Mouse (Mus musculus): ENCODE data around the gene Olfr1410. TPM values are rescaled to one million over a fixed set of nuclear protein-coding genes. Genes with fewer than 3 reads are reported as not detected.

Gene Olfr1410
- polyA plus RNA-seq, 1 experiment = not detected

DNA sequence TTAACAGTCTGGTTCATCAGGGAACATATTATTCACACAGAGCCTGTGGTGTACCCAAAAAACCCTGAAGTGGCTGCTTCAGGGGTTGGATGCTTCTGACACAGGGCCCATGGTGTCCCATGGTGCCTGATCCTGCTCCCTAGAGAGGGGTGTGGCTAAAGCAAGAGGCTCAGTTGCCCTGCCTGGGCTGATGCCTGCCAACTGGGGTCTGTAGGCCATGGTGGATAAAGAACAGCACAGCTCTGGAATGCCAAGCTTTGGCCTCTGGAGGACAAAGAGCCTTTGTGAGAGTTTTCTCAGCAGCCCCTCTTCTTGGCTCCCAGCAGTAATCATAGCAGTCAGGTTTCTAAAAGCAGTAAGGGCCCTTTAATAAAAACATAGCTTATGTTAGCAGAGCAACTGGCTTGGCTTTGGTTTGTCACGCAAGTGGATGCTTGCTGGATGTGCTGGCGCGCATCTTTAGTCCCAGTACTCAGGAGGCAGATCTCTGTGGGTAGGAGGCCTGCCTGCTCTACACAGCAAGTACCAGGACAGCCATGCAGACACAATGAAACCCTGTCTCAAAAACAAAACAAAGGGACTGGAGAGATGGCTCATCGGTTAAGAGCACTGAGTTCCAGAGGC is 29.5 kb downstream of the Olfr1410 start:
- TF ChIP-seq GATA1 (IDR thresholded peaks at IDR 0.05; ENCODE audit: low read length) = no peak

DNA sequence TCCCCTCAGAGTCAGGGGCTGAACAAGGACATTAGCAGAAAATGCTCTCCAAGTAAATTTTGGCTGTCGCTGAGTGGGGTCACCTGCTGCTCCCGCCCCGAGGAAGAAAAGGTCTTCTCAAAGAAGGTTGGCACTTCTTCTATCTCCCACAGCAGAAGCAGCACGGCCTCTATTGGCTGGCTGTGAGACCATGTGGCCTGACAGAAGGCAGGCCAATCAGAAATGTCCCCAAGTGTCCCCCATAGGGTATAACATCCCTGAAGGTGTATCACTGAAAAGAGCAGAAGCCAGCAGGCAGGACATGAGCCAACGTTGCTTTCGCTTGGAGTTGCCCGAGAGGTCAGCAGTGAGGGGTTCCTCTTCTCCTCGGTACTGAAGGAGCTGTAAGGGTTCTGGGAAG is 30.4 kb downstream of the Olfr1410 start:
- no peak for TF ChIP-seq GATA1 (IDR thresholded peaks at IDR 0.05; ENCODE audit: low read length)

- TF ChIP-seq GATA1 (IDR thresholded peaks at IDR 0.05; ENCODE audit: low read length) = no peak
These were observed 31.1 kb downstream of the Olfr1410 start for GRCm38 (mm10) chr1:92636676-92637075.

- no peak for TF ChIP-seq GATA1 (IDR thresholded peaks at IDR 0.05; ENCODE audit: low read length)
These were observed 32.1 kb downstream of the Olfr1410 start for GRCm38 (mm10) chr1:92637501-92638172.

DNA sequence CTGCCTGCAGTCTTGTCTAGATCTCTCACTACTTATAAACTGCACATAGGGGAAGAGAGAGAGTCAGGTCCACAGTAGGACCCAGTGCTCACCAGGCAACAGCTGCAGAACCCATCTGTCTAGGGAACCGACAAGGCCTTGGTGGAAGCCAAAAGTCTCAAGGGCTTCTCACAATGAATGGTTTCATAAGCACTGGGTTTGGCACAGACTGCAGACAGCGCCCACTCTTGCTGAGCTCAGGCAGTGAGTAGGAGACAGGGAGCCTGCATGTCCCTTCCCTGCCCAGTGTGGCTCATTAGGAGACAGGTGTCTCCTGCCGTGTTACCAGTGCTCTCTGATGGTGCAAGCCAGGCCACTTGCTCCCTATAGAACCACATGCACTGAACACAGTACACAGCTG is 32.6 kb downstream of the Olfr1410 start:
- no peak for TF ChIP-seq GATA1 (IDR thresholded peaks at IDR 0.05; ENCODE audit: low read length)

GRCm38 (mm10) chr1:92638736-92639135 is 33.2 kb downstream of the Olfr1410 start:
- no peak for TF ChIP-seq GATA1 (IDR thresholded peaks at IDR 0.05; ENCODE audit: low read length)

DNA sequence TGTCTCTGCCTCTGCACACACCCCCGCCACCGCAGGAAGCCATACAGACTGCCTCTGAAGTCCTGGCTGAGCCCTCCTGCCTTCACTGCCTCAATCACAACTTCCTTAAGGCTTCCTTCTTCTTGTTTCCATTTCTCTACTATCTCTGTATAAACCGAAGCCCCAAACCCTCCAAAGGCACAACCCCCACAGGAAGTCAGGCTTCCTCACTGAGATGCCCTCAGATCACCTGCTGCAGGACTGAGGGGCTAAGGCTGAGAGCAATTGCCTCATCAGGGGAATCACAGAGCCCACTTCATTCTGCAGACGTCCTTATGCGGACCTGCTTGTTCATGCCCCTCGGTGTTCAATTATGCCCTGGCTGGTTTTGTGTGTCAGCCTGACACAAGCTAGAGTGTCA is 34.8 kb downstream of the Olfr1410 start:
- no peak for TF ChIP-seq GATA1 (IDR thresholded peaks at IDR 0.05; ENCODE audit: low read length)

- TF ChIP-seq GATA1 (IDR thresholded peaks at IDR 0.05; ENCODE audit: low read length) = no peak
These were observed 36.1 kb downstream of the Olfr1410 start, which contains the start of gene Cops9 for GRCm38 (mm10) chr1:92641514-92642272. Gene Cops9, minus strand, starts transcription at chr1:92641985.

DNA sequence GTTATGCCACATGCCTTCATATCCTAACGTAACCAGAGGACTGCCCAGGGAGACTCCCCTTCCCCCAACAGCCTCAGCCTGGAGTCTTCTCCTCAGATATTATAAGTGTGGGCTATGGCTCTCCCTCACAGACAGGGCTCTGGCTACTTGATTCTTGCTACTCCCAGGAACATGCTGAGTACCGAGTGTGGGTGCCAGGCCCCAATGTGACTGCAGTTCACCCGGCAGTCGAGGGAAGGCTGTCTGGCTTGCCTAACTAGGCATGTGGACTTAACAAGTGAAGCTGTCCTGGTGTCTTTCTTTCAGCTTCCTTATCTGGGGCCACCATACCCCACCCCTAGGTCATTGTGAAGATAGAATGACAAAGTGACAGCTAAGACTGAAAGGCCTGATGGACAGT is 38.1 kb downstream of the Olfr1410 start:
- TF ChIP-seq GATA1 (IDR thresholded peaks at IDR 0.05; ENCODE audit: low read length) = no peak

DNA sequence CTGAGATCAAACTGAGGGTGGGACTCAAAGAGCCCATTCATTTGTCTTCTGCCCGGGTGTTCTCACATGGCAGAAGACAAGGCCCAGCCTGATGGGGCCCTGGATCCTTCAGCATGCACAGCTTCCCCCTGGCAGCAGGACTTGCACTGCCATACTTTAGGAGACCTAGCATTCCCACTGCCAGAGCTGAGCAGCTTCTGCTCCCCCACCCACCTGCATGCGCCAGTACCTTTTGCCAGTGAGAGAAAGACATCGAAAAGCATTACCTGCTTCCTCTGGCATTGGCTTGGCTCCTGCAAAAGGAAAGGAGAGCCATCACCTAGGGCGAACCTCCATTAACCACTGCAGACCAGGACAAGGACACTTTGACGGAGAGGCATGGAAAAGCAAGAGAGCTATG is 39.3 kb downstream of the Olfr1410 start:
- TF ChIP-seq GATA1 (IDR thresholded peaks at IDR 0.05; ENCODE audit: low read length) = no peak

- TF ChIP-seq GATA1 (IDR thresholded peaks at IDR 0.05; ENCODE audit: low read length) = no peak
These were observed 40.5 kb downstream of the Olfr1410 start for GRCm38 (mm10) chr1:92646111-92646510.

GRCm38 (mm10) chr1:92646601-92647000 is 41.0 kb downstream of the Olfr1410 start:
- no peak for TF ChIP-seq GATA1 (IDR thresholded peaks at IDR 0.05; ENCODE audit: low read length)

DNA sequence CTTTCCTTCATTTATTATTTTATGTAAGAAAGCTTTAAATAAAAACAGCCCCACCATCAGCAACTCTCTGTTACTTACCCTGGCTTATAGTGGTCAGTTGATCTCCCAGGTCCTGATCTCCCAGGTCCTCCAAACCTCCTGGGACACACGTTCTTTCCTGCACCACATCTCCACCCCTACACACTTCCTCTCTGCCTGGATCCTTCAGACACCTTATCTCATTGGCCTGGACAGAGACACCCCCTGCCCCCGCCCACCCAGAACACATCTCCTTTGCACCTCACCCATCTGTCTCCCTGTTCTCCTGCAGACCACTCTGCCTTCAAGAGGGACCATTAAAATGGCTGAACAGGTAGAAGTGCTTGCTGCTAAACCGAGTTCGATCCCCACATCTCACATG is 41.4 kb downstream of the Olfr1410 start:
- TF ChIP-seq GATA1 (IDR thresholded peaks at IDR 0.05; ENCODE audit: low read length) = no peak

- no peak for TF ChIP-seq GATA1 (IDR thresholded peaks at IDR 0.05; ENCODE audit: low read length)
These were observed 42.2 kb downstream of the Olfr1410 start for GRCm38 (mm10) chr1:92647752-92648151.

- no peak for TF ChIP-seq GATA1 (IDR thresholded peaks at IDR 0.05; ENCODE audit: low read length)
These were observed 42.6 kb downstream of the Olfr1410 start for GRCm38 (mm10) chr1:92648197-92648596.

DNA sequence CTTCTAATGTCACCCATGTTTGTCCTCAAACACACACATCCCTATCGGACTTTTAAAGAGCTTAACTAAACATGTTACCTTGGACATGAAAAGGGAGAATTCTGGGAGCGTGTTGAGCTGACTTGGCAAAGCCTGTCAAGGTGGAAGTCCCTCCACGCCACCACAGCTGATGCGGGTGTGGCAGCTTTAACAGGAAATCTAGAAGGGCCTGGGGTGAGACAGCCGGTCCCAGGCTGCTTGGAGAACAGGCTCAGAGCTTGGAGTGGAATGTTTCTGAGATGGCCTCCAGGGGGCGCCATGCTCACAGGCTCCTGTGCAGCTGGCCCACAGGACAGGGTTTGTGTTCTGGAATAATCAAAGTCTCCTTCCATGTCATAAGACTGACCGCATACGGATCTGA is 43.1 kb downstream of the Olfr1410 start, which contains the start of gene Otos:
TSS of gene Otos (minus strand) at position 169 of the 400 bp plus-strand sequence.
- no peak for TF ChIP-seq GATA1 (IDR thresholded peaks at IDR 0.05; ENCODE audit: low read length)

Measured in G1E-ER4 (cell line).